29 mouse cellular contexts compared by ENCODE assay signal in genomic region chr7:112045794-112046388, GRCm38 (mm10). TPM values are rescaled to one million over a fixed set of nuclear protein-coding genes. Genes with fewer than 3 reads are reported as not detected.
A peak's percentile ranks its signal among the peaks of the same experiment; 100 is the strongest.
DNase-seq lines count a peak whose midpoint lies in the region; ATAC-seq and TF ChIP-seq lines count a peak whose summit lies in the region.
"Had no signal": no experiment of that assay in that cellular context is flagged by ENCODE, and none has a peak within 500 bp of the region (broad histone marks: within the 10 kb centered on the region; RNA-seq: fewer than 3 reads in every experiment).

No protein-coding gene starts in this region.

- peak overlapping the region; percentile 13; the same call in 1 of the 2 replicates for H3K27ac ChIP-seq in hindbrain, embryonic 13.5 days
- no peak overlapping the region for H3K27ac ChIP-seq in hindbrain, embryonic 10.5 days
- H3K27ac ChIP-seq: heart, embryonic 10.5 days; heart, embryonic 15.5 days; hindbrain, embryonic 15.5 days; layer of hippocampus, adult 2 months; limb, embryonic 10.5 days; limb, embryonic 15.5 days; liver, embryonic 13.5 days; midbrain, embryonic 13.5 days had no signal

- no peak overlapping the region for H3K9ac ChIP-seq in hindbrain, embryonic 13.5 days
- H3K9ac ChIP-seq: heart, embryonic 15.5 days; hindbrain, embryonic 15.5 days; limb, embryonic 15.5 days; liver, embryonic 13.5 days; midbrain, embryonic 13.5 days had no signal

- H3K79me2 ChIP-seq in myocyte (ENCODE audit: control insufficient read depth, insufficient read depth) = peaks cover 100% of the 10 kb centered on the region

- DNase-seq in hindbrain, embryonic 10.5 days (ENCODE audit: low spot score) = no peak
- DNase-seq in NIH3T3 (ENCODE audit: low read depth) = peak; percentile 22
- peak; percentile 22 for DNase-seq in embryo, embryonic 11 days
- no peak for DNase-seq in testis, postnatal 10 days (ENCODE audit: low spot score)
- no peak for DNase-seq in left cerebral cortex, adult 11 months (ENCODE audit: low spot score)
- DNase-seq: B cell, adult 2 months; cerebellum, adult 11 months; cerebellum, adult 9-10 months; gastrocnemius, postnatal 25 days; heart, adult 11 months; heart, postnatal 36 days; kidney, adult 11 months; kidney, postnatal 36 days; liver, embryonic 13.5 days; lung, adult 18-20 months; lung, postnatal 14 days; right cerebral cortex, postnatal 14 days had no signal

- no peak for ATAC-seq in hindbrain, embryonic 13.5 days (ENCODE audit: low FRiP score)
- ATAC-seq: forebrain, embryonic 14.5 days; inflammation-experienced regulatory T-cells, adult 6 months; midbrain, embryonic 13.5 days had no signal

- H3ac ChIP-seq in myocyte (ENCODE audit: control insufficient read depth, insufficient read length) = no peak overlapping the region

- no peaks in the 10 kb centered on the region for H3K36me3 ChIP-seq in hindbrain, embryonic 13.5 days
- H3K36me3 ChIP-seq in hindbrain, embryonic 10.5 days = no peaks in the 10 kb centered on the region
- H3K36me3 ChIP-seq in myocyte (ENCODE audit: control insufficient read depth, insufficient read depth) = no peaks in the 10 kb centered on the region
- H3K36me3 ChIP-seq: hindbrain, embryonic 15.5 days; limb, embryonic 10.5 days; limb, embryonic 15.5 days; liver, embryonic 13.5 days; midbrain, embryonic 13.5 days had no signal

- no peak overlapping the region for H3K4me3 ChIP-seq in hindbrain, embryonic 13.5 days
- H3K4me3 ChIP-seq in hindbrain, embryonic 10.5 days = no peak overlapping the region
- no peak overlapping the region for H3K4me3 ChIP-seq in myocyte
- H3K4me3 ChIP-seq: heart, embryonic 10.5 days; heart, embryonic 15.5 days; hindbrain, embryonic 15.5 days; layer of hippocampus, adult 2 months; limb, embryonic 10.5 days; limb, embryonic 15.5 days; liver, embryonic 13.5 days; megakaryocyte, embryonic 14.5 days; midbrain, embryonic 13.5 days had no signal

- no peak overlapping the region for H3K4me2 ChIP-seq in hindbrain, embryonic 13.5 days
- H3K4me2 ChIP-seq in myocyte (ENCODE audit: low read depth) = no peak overlapping the region
- H3K4me2 ChIP-seq: heart, embryonic 15.5 days; hindbrain, embryonic 15.5 days; limb, embryonic 15.5 days; liver, embryonic 13.5 days; midbrain, embryonic 13.5 days had no signal

- H3K27me3 ChIP-seq in hindbrain, embryonic 13.5 days = no peaks in the 10 kb centered on the region
- no peaks in the 10 kb centered on the region for H3K27me3 ChIP-seq in hindbrain, embryonic 10.5 days (ENCODE audit: insufficient read depth, poor library complexity, severe bottlenecking)
- no peaks in the 10 kb centered on the region for H3K27me3 ChIP-seq in myocyte (ENCODE audit: control insufficient read depth, insufficient read depth, insufficient read length)
- H3K27me3 ChIP-seq: heart, embryonic 15.5 days; hindbrain, embryonic 15.5 days; limb, embryonic 15.5 days; liver, embryonic 13.5 days; megakaryocyte, embryonic 14.5 days; midbrain, embryonic 13.5 days had no signal

- peaks cover 8% of the 10 kb centered on the region for H3K4me1 ChIP-seq in hindbrain, embryonic 13.5 days (replicated peaks)
- H3K4me1 ChIP-seq in hindbrain, embryonic 10.5 days (replicated peaks) = no peaks in the 10 kb centered on the region
- H3K4me1 ChIP-seq: hindbrain, embryonic 15.5 days; limb, embryonic 10.5 days had no signal

- WGBS in hindbrain, embryonic 13.5 days = 52% methylated on average over 3 of the region's 3 CpGs
- 68% methylated on average over 3 of the region's 3 CpGs for WGBS in hindbrain, embryonic 10.5 days

- no peak for TF ChIP-seq POLR2A in myocyte (IDR thresholded peaks at IDR 0.05; ENCODE audit: insufficient read length, low read depth)

- no peaks in the 10 kb centered on the region for H3K9me3 ChIP-seq in hindbrain, embryonic 13.5 days
- no peaks in the 10 kb centered on the region for H3K9me3 ChIP-seq in hindbrain, embryonic 10.5 days
- H3K9me3 ChIP-seq: heart, embryonic 10.5 days; heart, embryonic 15.5 days; hindbrain, embryonic 15.5 days; limb, embryonic 10.5 days; limb, embryonic 15.5 days; liver, embryonic 13.5 days; megakaryocyte, embryonic 14.5 days; midbrain, embryonic 13.5 days had no signal

TF ChIP-seq in myocyte, 11 proteins besides CTCF, POLR2A, EP300 and RAD21:
- TF ChIP-seq USF1 (IDR thresholded peaks at IDR 0.05; ENCODE audit: low read depth) = no peak
- TF ChIP-seq E2F4 (IDR thresholded peaks at IDR 0.05; ENCODE audit: insufficient read depth) = no peak
- TF ChIP-seq REST (IDR thresholded peaks at IDR 0.05; ENCODE audit: insufficient read depth, insufficient read length) = peak; percentile 66
- no peak for TF ChIP-seq MYOD1 (IDR thresholded peaks at IDR 0.05; ENCODE audit: control insufficient read depth in 1 of 3, insufficient read length in 2 of 3, low read depth in 2 of 3)
- no peak for TF ChIP-seq TCF3 (IDR thresholded peaks at IDR 0.05; ENCODE audit: insufficient read length, low read depth)
TF ChIP-seq in myocyte: peak in this region for 1.

RNA-seq across cellular contexts. Expression of gene Usp47, which starts 22.6 kb away (rescaled TPM):
- 79.4 and 83.2 TPM in 2 replicates for polyA plus RNA-seq in hindbrain, embryonic 13.5 days (2015; fragmentation: Nextera tagmentation; extraction: Ambion mirVana)
- 70.9 and 82.0 TPM in 2 replicates for polyA plus RNA-seq in hindbrain, embryonic 10.5 days (2016; fragmentation: Nextera tagmentation; extraction: Ambion mirVana)
- polyA plus RNA-seq in myocyte (2012; fragmentation: generic; extraction: Trizol) = 28.7 TPM

Comparison
In these comparisons a context has a peak if more than half of its experiments do, and no peak if none do; other contexts are left out.
1. DNase-seq: peak in NIH3T3 (single experiment) and embryo, embryonic 11 days (single experiment); none in hindbrain, embryonic 10.5 days (single experiment), testis, postnatal 10 days (single experiment) and left cerebral cortex, adult 11 months (single experiment).